Mouse (Mus musculus) kidney, postnatal 25 days (tissue): ENCODE data around the gene Rimklb.
"Not testable (repeated sequence)": the region's sequence is repeated elsewhere in the genome, so short reads cannot be mapped to it uniquely, and the experiment has no call there.

Experiments
- DNase-seq, 2 experiments: peaks; one replicate each; pipeline ENCODE4 v3.0.0; 2021; ENCODE audit warnings: mixed read lengths in 2 of 2

Gene Rimklb

DNA sequence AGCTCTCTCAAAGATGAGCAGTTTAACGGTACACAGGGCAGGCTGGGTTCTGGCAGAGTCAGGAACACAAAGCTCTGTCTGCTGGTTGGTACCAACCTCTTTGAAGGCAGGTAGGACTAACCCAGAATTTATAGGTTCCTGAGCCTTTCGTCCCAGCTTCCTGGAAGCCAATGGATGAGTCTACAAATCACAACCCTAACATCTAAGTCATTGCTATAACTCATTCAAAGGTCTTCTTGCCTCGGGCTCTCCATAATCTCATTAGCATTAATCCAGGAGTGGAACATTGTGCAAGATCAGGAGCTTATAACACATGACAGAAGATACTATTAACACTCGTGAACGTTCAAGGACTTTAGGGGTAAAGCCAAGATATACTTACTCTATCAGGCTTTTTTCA lies at the start of gene Rimklb:
TSS of gene Rimklb (minus strand) at position 101 of the 400 bp plus-strand sequence.
- DNase-seq: no peak

DNA sequence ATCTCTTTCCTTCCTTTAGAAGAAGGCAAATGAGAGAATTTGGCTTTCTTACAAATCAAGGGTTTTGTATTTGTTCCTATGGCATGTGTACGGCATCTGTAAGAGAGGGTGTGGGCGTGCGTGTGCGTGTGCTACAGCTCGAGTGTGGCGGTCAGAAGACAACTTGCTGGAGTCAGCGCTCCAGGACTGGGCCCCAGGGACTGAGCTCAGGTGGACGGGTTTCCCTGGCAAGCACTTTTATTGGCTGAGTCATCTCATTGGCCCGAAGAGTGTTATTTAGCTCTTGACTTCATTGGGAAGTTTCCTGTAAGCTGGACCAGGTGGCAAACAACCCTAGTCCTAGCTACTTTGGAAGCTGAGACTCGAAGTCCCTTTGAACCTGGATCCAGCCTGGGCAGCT lies 47.4 kb upstream of the Rimklb start:
- no peak for DNase-seq

- no peak for DNase-seq
These were observed 46.8 kb upstream of the Rimklb start for GRCm38 (mm10) chr6:122545289-122545882.

- no peak for DNase-seq
These were observed 46.1 kb upstream of the Rimklb start for GRCm38 (mm10) chr6:122544672-122545071.

DNA sequence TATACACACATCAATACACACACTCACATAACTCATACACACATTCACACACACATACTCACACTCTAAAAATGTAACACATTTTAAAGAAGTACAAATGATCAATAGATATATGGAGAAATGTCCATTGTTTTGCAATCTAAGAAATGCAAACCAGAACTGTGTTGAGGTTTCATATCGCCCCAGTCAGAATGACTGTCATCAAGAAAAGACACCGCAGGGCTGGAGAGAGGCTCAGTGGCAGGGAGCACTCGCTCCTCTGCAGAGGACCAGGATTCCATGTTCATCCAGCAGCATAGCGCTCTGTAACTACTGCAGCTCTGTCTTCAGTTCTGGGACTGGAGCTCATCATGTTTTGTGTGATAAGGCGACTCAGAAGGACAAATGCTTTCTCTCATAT lies 45.0 kb upstream of the Rimklb start:
- no peak for DNase-seq

DNA sequence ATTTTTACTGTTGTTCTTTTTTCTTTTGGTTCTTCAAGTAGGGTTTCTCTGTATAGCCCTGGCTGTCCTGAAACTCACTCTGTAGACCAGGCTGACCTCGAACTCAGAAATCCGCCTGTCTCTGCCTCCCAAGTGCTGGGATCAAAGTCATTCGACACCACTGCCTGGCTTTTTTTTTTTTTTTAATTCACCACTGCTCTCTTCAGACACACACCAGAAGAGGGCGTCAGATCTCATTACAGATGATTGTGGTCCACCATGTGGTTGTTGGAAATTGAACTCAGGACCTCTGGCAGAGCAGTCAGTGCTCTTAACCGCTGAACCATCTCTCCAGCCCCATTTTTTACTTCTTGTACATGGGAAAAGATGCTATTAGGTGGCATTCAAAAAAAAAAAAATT lies 43.9 kb upstream of the Rimklb start:
- not testable (repeated sequence) for DNase-seq

GRCm38 (mm10) chr6:122539564-122539963 lies 41.0 kb upstream of the Rimklb start:
- no peak for DNase-seq

DNA sequence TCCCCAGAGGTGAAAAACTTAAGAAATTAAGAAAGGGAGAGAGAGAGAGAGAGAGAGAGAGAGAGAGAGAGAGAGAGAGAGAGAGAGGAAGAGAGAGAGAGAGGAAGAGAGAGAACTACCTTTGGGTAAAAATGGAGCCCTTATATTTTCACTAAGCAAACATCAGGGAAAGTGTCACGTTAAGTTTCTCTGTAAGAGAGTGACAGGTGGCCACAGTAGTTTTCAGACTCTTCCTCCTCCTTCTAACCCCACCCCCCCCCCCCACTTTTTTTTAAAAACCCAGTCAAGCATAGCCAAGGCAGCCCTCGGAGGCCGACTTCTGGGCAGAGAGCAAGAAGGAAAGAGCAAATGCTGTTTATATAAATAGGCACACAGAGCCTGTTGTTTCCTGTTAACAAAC lies 35.5 kb upstream of the Rimklb start:
- DNase-seq: peak in 1 of 2 experiments; percentile 6

- DNase-seq: peak; percentile 85 to 89
These were observed 34.3 kb upstream of the Rimklb start for GRCm38 (mm10) chr6:122532883-122533302.

- no peak for DNase-seq
These were observed 33.1 kb upstream of the Rimklb start for GRCm38 (mm10) chr6:122531466-122532174.

- no peak for DNase-seq
These were observed 29.6 kb upstream of the Rimklb start for GRCm38 (mm10) chr6:122528136-122528535.

DNA sequence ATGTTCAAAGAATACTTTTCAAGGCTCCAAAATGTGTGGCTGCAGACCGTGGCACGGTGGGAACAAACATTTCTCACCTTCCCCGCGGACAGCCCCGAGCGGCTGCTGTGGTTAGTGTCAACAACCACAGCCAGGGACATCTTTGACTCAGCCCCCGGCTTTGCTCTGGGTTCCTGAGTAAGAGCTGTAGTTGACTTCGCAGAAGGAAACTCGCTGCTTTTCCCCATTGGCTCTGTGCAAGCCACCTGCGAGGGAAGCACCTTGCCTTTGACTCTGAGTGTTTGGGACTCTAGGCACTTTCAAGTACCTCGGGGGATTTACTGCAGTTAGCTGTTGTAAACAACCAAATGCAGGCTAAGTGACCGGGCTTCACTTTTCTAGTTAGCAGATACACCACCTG lies 29.0 kb upstream of the Rimklb start:
- DNase-seq: no peak

- no peak for DNase-seq
These were observed 24.7 kb upstream of the Rimklb start for GRCm38 (mm10) chr6:122523289-122523688.

DNA sequence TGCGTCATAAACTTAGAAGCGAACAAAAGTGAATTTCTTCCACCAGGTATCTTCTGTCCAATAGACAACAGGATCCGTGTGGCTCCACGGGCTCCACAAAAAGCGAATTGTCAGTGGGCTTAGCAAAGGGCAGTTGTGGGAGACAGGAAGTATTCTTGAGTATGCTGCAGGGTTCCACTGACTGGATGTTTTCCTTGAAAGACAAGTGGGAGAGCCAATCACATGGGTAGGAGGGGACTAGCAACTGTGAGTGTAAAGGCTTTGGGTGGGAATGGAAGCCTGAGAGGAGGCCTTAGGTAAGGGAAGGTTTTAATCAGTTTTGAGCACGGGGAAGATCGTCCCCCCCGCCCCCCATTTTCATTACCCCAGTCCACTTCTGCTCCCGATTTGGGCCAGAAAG lies 24.0 kb upstream of the Rimklb start:
- peak; percentile 40 to 53 for DNase-seq

- DNase-seq: peak in 1 of 2 experiments; percentile 14
These were observed 20.8 kb upstream of the Rimklb start for GRCm38 (mm10) chr6:122519384-122519783.

GRCm38 (mm10) chr6:122517668-122518067 lies 19.1 kb upstream of the Rimklb start:
- no peak for DNase-seq

GRCm38 (mm10) chr6:122515762-122516161 lies 17.2 kb upstream of the Rimklb start:
- DNase-seq: not testable (repeated sequence)

- no peak for DNase-seq
These were observed 15.8 kb upstream of the Rimklb start for GRCm38 (mm10) chr6:122514312-122514711.

- no peak for DNase-seq
These were observed 14.6 kb upstream of the Rimklb start for GRCm38 (mm10) chr6:122512914-122513878.

- no peak for DNase-seq
These were observed 9.9 kb upstream of the Rimklb start for GRCm38 (mm10) chr6:122508494-122508893.

DNA sequence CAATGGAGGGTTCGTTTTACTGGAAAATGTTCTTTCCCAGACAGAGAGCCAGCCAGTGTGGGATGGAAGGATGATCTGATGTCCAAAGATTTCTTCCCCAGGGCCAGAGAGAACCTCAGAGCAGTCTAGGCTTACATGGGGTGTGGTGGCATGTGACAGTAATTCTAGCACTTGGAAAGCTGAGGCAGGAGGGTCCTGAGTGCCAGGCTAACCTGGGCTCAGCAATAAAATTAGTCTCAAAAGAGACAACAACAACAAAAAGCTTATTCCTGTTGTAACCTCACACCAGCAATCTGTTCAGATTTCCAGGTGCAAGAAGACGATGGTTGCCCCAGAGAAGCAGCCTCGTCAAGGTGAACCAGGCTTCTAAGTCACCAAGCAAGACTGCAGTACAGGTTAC lies 7.0 kb upstream of the Rimklb start, which contains the start of gene Mfap5:
TSS of gene Mfap5 (plus strand) at position 301 of the 400 bp plus-strand sequence.
- DNase-seq: no peak

DNA sequence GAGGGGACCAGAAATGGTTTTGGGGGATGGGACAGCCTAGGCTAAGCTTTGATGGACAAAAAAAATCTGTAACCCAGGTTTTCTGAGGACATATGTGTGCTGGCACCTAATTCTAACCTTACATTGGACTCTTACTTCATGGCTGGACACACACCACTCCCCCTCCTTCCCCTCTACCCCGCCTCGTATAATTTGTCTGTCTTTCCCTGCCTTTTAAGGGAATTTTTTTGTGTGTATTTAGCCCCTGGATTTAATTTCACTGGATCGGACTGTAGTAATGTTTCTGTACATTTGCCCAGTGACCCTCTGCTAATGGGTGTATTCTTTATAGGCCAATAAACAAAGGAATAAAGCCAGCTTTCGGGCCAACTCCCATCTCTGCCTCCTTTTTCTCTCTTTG lies 6.5 kb upstream of the Rimklb start:
- DNase-seq: no peak

DNA sequence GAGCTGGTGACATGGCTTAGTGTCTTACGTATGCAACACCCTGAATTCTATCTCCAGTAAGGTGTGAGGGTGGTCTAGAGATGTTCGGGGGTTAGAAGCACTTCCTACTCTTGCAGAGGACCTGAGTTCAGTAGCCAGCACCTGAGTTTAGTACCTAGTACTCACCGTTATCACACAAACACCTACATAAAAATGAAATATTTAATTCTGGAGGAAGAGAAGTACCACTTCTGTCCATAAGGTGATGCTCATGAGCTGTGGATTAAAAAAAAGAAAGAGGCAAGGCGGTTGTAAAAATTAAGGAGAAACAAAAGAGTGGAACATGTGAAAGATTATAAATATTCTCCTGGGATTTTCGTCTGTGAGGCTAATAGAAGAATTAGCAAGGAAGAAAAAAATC lies 2.1 kb downstream of the Rimklb start:
- DNase-seq: peak in 1 of 2 experiments; percentile 15
